Mouse (Mus musculus) thymus, adult 2 months (tissue): ENCODE data around the gene Stap1.

Source experiments
- CTCF ChIP-seq: fragments of 200-500 bp; IDR thresholded peaks from 2 replicates; pipeline ENCODE4 v1.5.1; 2012; ENCODE audit warnings: mild to moderate bottlenecking, control low read depth, low read length, moderate library complexity, borderline replicate concordance; ENCODE audit not compliant: control insufficient read depth, poor library complexity, insufficient read depth; ENCODE audit errors: extremely low read depth
- POLR2A ChIP-seq: fragments of 200-500 bp; IDR thresholded peaks from 2 replicates; pipeline ENCODE4 v1.6.1; 2012; ENCODE audit warnings: mild to moderate bottlenecking, low read length, control low read depth, moderate library complexity; ENCODE audit not compliant: control insufficient read depth, poor library complexity, insufficient read depth; ENCODE audit errors: extremely low read depth

DNA sequence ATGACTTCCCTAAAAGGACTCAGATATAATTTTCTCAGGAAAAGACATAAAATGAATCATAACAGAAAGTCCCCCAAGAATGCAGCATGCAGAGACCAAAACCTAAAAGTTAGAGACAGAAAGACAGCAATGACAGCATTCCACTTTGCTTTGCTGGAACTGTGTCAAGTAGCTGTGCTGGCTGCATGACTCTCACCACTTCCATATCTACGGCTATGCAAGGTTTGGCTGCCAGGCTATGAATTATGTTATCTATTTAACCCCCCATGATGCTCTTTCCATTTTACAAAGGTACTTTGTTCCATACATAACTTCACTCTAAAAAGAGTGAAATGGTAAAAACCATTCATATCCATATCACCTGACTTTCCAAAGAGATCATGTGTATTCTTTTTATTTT is 42.5 kb downstream of the Stap1 start:
- TF ChIP-seq CTCF, result no peak
- no peak for TF ChIP-seq POLR2A
